Mouse (Mus musculus) testis, adult 2 months (tissue): ENCODE results near the gene Zmat1.

Experiments used
- CTCF ChIP-seq: fragments of 200-500 bp; IDR thresholded peaks from 2 replicates; pipeline ENCODE4 v1.5.1; 2012; ENCODE audit warnings: low read depth, mild to moderate bottlenecking, inconsistent platforms, low read length, moderate library complexity; ENCODE audit not compliant: control insufficient read depth, insufficient read depth, insufficient replicate concordance
- POLR2A ChIP-seq: fragments of 200-500 bp; IDR thresholded peaks from 2 replicates; pipeline ENCODE4 v1.6.1; 2012; ENCODE audit warnings: low read depth, mild to moderate bottlenecking, inconsistent platforms, low read length, moderate library complexity; ENCODE audit not compliant: control insufficient read depth

DNA sequence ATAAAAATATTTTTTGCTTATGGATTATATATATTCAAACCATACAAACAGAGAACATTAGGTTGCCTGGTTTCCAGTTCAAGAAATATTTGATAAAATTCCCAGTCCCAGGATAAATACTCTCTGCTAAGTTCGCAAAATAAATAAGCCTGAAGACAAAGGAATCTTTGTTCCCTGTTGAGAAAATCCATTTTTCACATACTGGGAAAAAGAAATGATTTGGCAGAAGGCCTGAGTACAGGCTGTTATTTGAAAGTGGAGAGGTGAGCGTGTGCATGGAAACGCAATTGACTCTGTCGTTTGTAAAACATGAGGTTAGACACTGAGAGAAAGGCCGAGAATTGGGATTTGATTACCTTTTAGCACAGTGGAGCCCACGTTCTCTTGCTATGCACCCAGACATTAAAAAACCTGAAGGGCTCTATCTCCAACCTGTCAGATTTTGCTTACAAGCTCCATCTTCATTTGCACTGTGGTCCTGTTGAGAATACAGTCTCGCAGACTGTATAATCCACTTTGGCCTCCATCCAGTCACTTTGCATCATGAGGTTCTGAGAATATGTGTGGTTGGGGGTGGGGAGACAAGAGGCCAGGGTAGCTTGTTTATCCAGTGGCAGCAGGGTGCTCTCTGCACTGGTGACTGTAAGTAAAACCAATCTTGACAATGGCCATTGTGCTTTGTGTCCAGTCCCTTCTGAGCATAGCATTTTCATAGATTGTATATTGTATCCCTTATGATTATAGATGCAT, 85.2 kb downstream of the Zmat1 start:
- TF ChIP-seq CTCF = no peak
- TF ChIP-seq POLR2A = no peak
